Mouse (Mus musculus) inflammation-experienced regulatory T-cells (primary cell): ENCODE measurements around the gene Mcm2. TPM values are rescaled to one million over a fixed set of nuclear protein-coding genes. Genes with fewer than 3 reads are reported as not detected.

Experiments
- polyA plus RNA-seq, 2 experiments: library from polyadenylated mRNA; unstranded; fragments of 100-300 nt; shearing (Covaris generic); gene quantifications; one replicate each; pipeline ENCODE4 v1.2.1; 2017

Gene Mcm2
- 10 to 100 TPM; 47.8 to 61.3 TPM for polyA plus RNA-seq

DNA sequence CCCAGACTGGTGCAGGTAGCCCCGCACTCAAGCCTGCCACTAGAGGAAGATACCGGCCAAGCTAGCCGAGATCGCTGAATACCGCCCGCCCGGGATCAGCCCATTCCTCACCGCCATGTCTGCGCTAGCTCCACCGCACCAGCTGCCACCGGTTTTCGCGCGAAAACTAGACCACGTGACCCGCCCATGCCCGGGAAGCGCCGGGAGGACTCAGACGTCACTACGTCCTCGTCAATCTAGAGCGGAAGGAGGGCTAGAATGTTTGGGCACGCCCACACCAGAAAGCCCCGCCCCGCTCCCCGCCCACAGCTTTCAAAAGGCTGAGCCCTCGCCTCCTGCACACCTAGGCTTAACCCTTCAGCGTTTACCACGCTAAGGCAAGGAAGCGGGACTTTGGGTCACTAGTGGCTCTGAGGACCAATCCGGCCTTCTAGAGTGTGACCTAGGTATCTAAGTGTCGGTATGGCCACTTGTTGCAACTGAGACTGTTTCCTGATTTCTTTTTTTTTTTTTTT, at the start of gene Mcm2:
Mcm2 (minus strand) TSS at position 247 of the 515 bp plus-strand sequence.

DNA sequence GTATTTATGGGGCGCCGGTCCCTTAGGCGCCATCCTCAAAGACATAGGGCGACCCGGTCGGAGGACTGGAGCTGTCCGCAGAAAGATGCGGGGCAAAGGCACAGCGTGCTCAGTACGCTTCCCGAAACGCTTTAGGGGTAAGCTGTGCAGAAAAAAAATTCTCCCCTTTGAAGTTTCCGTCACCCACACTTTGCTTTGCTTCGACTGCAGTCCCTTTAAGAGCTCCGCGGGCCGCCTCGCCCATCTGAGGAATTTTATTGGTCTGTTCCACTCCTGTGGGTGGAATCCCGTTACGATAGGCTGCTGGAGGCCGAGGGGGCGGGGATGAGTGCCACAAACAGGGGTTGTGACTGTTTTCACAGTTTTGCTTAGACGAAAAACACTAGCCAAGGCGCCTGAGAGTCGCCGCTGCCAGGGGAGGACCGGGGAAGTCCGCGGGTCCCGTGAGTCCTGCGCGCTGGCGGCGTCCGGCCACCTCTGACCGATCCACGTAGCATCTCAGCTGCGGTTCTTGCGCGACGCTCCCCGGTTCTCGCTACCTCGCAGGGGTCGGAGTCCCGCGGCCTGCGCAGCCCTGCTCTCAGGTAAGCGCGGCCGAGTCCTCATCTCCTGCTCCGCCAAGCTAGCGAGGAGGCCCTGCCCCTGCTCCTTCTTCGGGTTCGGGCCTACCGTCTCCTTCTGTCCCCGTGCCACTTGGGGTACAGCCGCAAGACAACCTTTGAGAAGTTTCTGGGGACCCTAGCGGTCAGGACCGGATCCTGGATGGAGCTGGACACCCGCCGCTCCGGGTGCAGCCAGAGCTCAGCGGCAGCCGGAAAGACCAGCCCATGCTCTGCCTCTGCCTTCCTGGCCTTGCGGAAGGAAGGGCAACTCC, 3.6 kb upstream of the Mcm2 start, which contains the start of gene Tpra1:
Tpra1 (plus strand) TSS at position 305 of the 874 bp plus-strand sequence.

DNA sequence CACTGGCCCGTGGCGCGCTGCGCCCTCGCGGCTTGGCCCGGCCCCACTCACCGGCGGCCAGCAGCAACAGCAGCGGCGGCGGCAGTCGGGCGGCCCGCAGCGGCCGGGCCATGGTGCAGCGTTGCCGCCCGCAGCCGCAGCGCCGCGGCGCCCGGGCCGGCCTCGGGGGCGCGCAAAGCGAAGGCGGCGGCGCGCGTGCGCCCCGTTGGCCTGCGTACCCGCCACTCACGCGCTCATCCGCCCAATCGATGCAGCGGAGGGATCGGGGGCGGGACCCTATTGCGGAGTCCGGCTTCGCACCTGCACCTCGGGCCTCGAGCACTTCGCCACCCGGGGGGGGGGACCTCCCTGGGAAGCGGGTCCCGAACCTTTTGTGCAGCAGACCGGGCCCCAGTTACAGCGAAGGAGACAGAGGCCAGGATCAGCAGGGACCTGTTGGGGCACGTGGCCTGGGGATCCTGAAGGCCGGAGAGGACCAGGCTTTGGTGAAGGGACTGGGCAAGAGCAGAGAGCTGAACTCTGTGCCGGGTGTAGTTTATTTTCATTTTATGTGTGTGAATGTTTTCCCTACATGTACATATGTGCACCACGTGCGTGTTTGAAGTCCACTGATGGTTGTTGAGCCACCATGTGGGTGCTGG, 23.6 kb downstream of the Mcm2 start, which contains the start of gene Podxl2:
Podxl2 (minus strand) TSS at position 177 of the 641 bp plus-strand sequence.

DNA sequence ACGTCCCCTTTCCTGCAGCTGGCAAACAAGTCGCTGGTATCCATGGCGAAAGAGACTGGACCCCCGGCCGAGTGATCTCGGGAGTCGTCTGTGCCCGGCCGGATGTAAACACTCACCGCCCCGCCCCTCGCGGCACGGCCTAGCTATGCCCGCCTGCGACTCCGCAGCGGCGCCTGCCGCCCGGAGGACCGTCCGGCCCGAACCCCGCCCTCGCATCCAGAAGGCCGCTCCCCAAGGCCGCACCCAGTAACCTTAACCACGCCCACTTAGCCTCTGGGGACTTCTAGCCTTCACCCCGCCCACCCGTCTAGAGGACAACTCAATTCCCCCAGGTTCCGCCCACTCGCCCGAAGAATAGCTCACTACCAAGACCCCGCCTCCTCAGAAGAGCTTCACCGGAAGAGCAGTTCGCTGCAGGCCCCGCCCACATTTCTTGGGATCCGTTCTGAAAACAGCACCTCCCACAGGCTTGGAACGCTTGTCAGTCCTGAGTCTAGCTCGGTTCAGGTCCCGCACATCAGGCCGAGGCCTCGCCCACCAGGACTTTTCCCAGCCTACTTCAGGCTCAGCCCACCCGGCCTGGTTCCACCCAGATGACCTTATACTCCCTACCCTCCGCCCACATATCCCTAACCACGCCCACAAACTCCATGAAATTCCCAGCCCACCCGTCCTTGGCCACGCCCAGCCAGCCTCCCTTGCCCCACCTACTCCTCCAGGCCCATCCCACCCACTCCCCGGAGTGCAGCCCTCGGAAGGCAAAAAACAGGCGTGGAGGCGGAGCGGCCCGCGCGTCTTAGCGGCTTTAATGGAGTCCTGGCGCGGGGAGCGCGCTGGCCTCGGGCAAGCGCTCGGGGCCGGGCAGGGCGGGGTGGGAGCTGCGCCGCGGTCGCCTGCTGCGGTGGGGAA, 56.5 kb downstream of the Mcm2 start, which contains the start of gene Abtb1:
Abtb1 (minus strand) TSS at position 204 of the 909 bp plus-strand sequence.

Other genes with a start within 250 kb of the Mcm2 start
- gene Mgll, start 174.4 kb downstream of the Mcm2 start, polyA plus RNA-seq, result 1 to 10 TPM in 1 of 2 experiments, under 1 TPM in 1; 0.20 to 3.9 TPM
- gene Abtb1, start 56.8 kb downstream of the Mcm2 start, polyA plus RNA-seq, result 10 to 100 TPM; 61.4 to 70.9 TPM
- 10 to 100 TPM in 1 of 2 experiments, under 1 TPM in 1; 0.78 to 10.6 TPM for gene Podxl2, start 23.7 kb downstream of the Mcm2 start, polyA plus RNA-seq
- 100 to 1,000 TPM in 1 of 2 experiments, 10 to 100 TPM in 1; 93.3 to 127 TPM for gene Tpra1, start 3.5 kb upstream of the Mcm2 start, polyA plus RNA-seq